Mouse (Mus musculus) small intestine, adult 2 months (tissue): ENCODE data around the gene Pdpn.

Experiments
- CTCF ChIP-seq: fragments of 200-500 bp; IDR thresholded peaks from 2 replicates; pipeline ENCODE4 v1.5.1; 2012; ENCODE audit warnings: low read depth, mild to moderate bottlenecking, control low read depth, inconsistent platforms, low read length, moderate library complexity, mixed read lengths; ENCODE audit not compliant: insufficient replicate concordance, insufficient read length; ENCODE audit errors: extremely low read depth
- POLR2A ChIP-seq: fragments of 200-500 bp; IDR thresholded peaks from 2 replicates; pipeline ENCODE4 v1.6.1; 2012; ENCODE audit warnings: low read depth, mild to moderate bottlenecking, control low read depth, inconsistent platforms, low read length, moderate library complexity

DNA sequence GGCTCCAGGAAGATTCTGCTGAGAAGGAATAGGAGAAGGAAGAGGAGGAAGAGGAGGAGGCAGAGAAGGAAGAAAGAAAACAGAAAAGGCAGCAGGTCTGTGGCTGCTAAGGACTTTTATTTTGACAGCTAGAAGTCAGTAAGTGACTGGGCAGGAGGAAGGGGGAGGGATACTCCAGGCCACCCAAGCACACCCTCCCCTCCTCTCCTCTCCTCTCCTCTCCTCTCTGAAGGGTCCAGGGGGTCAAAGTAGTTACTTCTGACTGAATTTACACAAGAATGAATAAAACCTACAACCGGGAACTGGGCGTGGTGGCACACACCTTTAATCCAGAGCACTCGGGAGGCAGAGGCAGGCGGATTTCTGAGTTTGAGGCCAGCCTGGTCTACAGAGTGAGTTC, 12.3 kb downstream of the Pdpn start:
- TF ChIP-seq CTCF (no peak), POLR2A (no peak)
